Mouse (Mus musculus) forelimb bud, embryonic 11.5 days (tissue): ENCODE results near the gene Nos3.

Experiments used
- DNase-seq: peaks from one replicate; pipeline ENCODE4 v3.0.0-alpha.2; 2012; ENCODE audit warnings: low read depth, low spot score

Gene Nos3

GRCm38 (mm10) chr5:24344477-24345051 lies 20.0 kb upstream of the Nos3 start:
- no peak for DNase-seq

GRCm38 (mm10) chr5:24346313-24346712 lies 18.3 kb upstream of the Nos3 start:
- no peak for DNase-seq

- no peak for DNase-seq
Measured at GRCm38 (mm10) chr5:24347186-24347875, 17.3 kb upstream of the Nos3 start.

- DNase-seq = peak; percentile 46
Measured at GRCm38 (mm10) chr5:24348128-24348527, 16.5 kb upstream of the Nos3 start.

- no peak for DNase-seq
Measured at GRCm38 (mm10) chr5:24348546-24348945, 16.1 kb upstream of the Nos3 start.

- no peak for DNase-seq
Measured at GRCm38 (mm10) chr5:24350073-24350472, 14.5 kb upstream of the Nos3 start.

GRCm38 (mm10) chr5:24350531-24351250 lies 13.9 kb upstream of the Nos3 start:
- no peak for DNase-seq

- DNase-seq = no peak
Measured at GRCm38 (mm10) chr5:24351278-24351677, 13.3 kb upstream of the Nos3 start, which contains the start of gene Kcnh2. Gene Kcnh2, minus strand, starts transcription at chr5:24351604.

- DNase-seq = peak; percentile 75
Measured at GRCm38 (mm10) chr5:24351701-24352171, 12.9 kb upstream of the Nos3 start.

- DNase-seq = peak; percentile 80
Measured at GRCm38 (mm10) chr5:24352251-24352859, 12.3 kb upstream of the Nos3 start.

- no peak for DNase-seq
Measured at GRCm38 (mm10) chr5:24353327-24353726, 11.3 kb upstream of the Nos3 start.

GRCm38 (mm10) chr5:24356764-24357163 lies 7.8 kb upstream of the Nos3 start:
- no peak for DNase-seq

- peak; percentile 93 for DNase-seq
Measured at GRCm38 (mm10) chr5:24357461-24357860, 7.1 kb upstream of the Nos3 start.

GRCm38 (mm10) chr5:24360792-24361454 lies 3.7 kb upstream of the Nos3 start:
- DNase-seq = peak; percentile 87

GRCm38 (mm10) chr5:24363467-24363866 lies 1.1 kb upstream of the Nos3 start:
- DNase-seq = no peak

GRCm38 (mm10) chr5:24364061-24364460 lies 549 bp upstream of the Nos3 start:
- DNase-seq = no peak

- no peak for DNase-seq
Measured at GRCm38 (mm10) chr5:24364963-24365362, 353 bp downstream of the Nos3 start.

GRCm38 (mm10) chr5:24365528-24365927 lies 918 bp downstream of the Nos3 start:
- no peak for DNase-seq

GRCm38 (mm10) chr5:24366426-24366825 lies 1.8 kb downstream of the Nos3 start:
- no peak for DNase-seq

- DNase-seq = no peak
Measured at GRCm38 (mm10) chr5:24369767-24370166, 5.2 kb downstream of the Nos3 start.

GRCm38 (mm10) chr5:24373807-24374206 lies 9.2 kb downstream of the Nos3 start:
- DNase-seq = no peak

- no peak for DNase-seq
Measured at GRCm38 (mm10) chr5:24374216-24374615, 9.6 kb downstream of the Nos3 start.
